7 mouse cellular contexts compared by ENCODE assay signal in genomic region chr9:15357484-15358275, GRCm38 (mm10). TPM values are rescaled to one million over a fixed set of nuclear protein-coding genes. Genes with fewer than 3 reads are reported as not detected.
DNase-seq lines count a peak whose midpoint lies in the region; ATAC-seq and TF ChIP-seq lines count a peak whose summit lies in the region.

TSS of gene Cep295 (minus strand) at chr9:15357788.

- WGBS in embryonic facial prominence, embryonic 10.5 days, result 3% methylated on average over 60 of the region's 60 CpGs
- WGBS in intestine, postnatal 0 days, result 2% methylated on average over 60 of the region's 60 CpGs
- 3% methylated on average over 60 of the region's 60 CpGs for WGBS in midbrain, embryonic 12.5 days
- WGBS in small intestine, adult 2 months, result under 1% methylated on average over 60 of the region's 60 CpGs

- H3K36me3 ChIP-seq in embryonic facial prominence, embryonic 10.5 days (replicated peaks), result peaks cover 15% of the 10 kb centered on the region
- no peaks in the 10 kb centered on the region for H3K36me3 ChIP-seq in intestine, postnatal 0 days (ENCODE audit: control insufficient read depth, insufficient read depth)
- H3K36me3 ChIP-seq in midbrain, embryonic 12.5 days, result peaks cover 2% of the 10 kb centered on the region; the same call in 1 of the 2 replicates
- H3K36me3 ChIP-seq in small intestine, adult 2 months (ENCODE audit: control insufficient read depth, insufficient read depth, low read length), result no peaks in the 10 kb centered on the region

- H3K4me3 ChIP-seq in embryonic facial prominence, embryonic 10.5 days, result peak within 1 kb of the TSS; percentile 84
- H3K4me3 ChIP-seq in intestine, postnatal 0 days (ENCODE audit: low read depth, low read length), result peak within 1 kb of the TSS; percentile 93
- H3K4me3 ChIP-seq in midbrain, embryonic 12.5 days, result peak within 1 kb of the TSS; percentile 78
- peak within 1 kb of the TSS; percentile 85 for H3K4me3 ChIP-seq in small intestine, adult 2 months (ENCODE audit: low read depth, low read length)

- DNase-seq in adrenal gland, postnatal 10 days, result peak; percentile 99
- DNase-seq in embryonic facial prominence, embryonic 10.5 days (ENCODE audit: low spot score), result peak; percentile 98
- peak; percentile 27 for DNase-seq in gonadal fat pad, adult 2 months (ENCODE audit: low read depth)
- peak; percentile 98 for DNase-seq in left cerebral cortex, postnatal 4 days

- H3K4me1 ChIP-seq in embryonic facial prominence, embryonic 10.5 days, result peaks cover 11% of the 10 kb centered on the region
- H3K4me1 ChIP-seq in intestine, postnatal 0 days (replicated peaks; ENCODE audit: control insufficient read depth, insufficient read depth, low read length), result 0 out of 2 replicates have a peak, but pooled peaks cover 3% of the 10 kb centered on the region
- H3K4me1 ChIP-seq in midbrain, embryonic 12.5 days, result peaks cover 15% of the 10 kb centered on the region
- H3K4me1 ChIP-seq in small intestine, adult 2 months (ENCODE audit: control insufficient read depth, insufficient read depth, insufficient read length, low read length), result no peaks in the 10 kb centered on the region; the same call in 1 of the 2 replicates

- H3K4me2 ChIP-seq in intestine, postnatal 0 days (replicated peaks; ENCODE audit: low read depth), result peak within 1 kb of the TSS; percentile 77
- peak within 1 kb of the TSS; percentile 80 for H3K4me2 ChIP-seq in midbrain, embryonic 12.5 days (replicated peaks)

- H3K27me3 ChIP-seq in embryonic facial prominence, embryonic 10.5 days (replicated peaks; ENCODE audit: low read depth, poor library complexity, severe bottlenecking), result no peaks in the 10 kb centered on the region
- no peaks in the 10 kb centered on the region for H3K27me3 ChIP-seq in intestine, postnatal 0 days (replicated peaks; ENCODE audit: control insufficient read depth, insufficient read depth, low read length)
- H3K27me3 ChIP-seq in midbrain, embryonic 12.5 days, result peaks cover 7% of the 10 kb centered on the region; the same call in 1 of the 2 replicates
- no peaks in the 10 kb centered on the region for H3K27me3 ChIP-seq in small intestine, adult 2 months (ENCODE audit: control insufficient read depth, insufficient read depth, low read length)

- ATAC-seq in intestine, postnatal 0 days, result peak; percentile 100
- peak; percentile 100 for ATAC-seq in midbrain, embryonic 12.5 days (ENCODE audit: low FRiP score, low read depth)

- H3K9me3 ChIP-seq in embryonic facial prominence, embryonic 10.5 days, result no peaks in the 10 kb centered on the region
- H3K9me3 ChIP-seq in intestine, postnatal 0 days (ENCODE audit: control insufficient read depth), result no peaks in the 10 kb centered on the region
- H3K9me3 ChIP-seq in midbrain, embryonic 12.5 days, result no peaks in the 10 kb centered on the region

- H3K27ac ChIP-seq in embryonic facial prominence, embryonic 10.5 days (replicated peaks), result peak within 1 kb of the TSS; percentile 94
- H3K27ac ChIP-seq in intestine, postnatal 0 days (ENCODE audit: low read depth, low read length), result peak within 1 kb of the TSS; percentile 78
- H3K27ac ChIP-seq in midbrain, embryonic 12.5 days (replicated peaks), result peak within 1 kb of the TSS; percentile 82
- peak within 1 kb of the TSS; percentile 44 for H3K27ac ChIP-seq in small intestine, adult 2 months (ENCODE audit: insufficient read depth, low read depth, low read length)

- TF ChIP-seq POLR2A in small intestine, adult 2 months (IDR thresholded peaks at IDR 0.05; ENCODE audit: low read depth, low read length), result peak; percentile 71

- H3K9ac ChIP-seq in intestine, postnatal 0 days (ENCODE audit: low read depth, low read length), result peak within 1 kb of the TSS; percentile 79
- H3K9ac ChIP-seq in midbrain, embryonic 12.5 days (replicated peaks), result peak within 1 kb of the TSS; percentile 85

- intact Hi-C loops in left cerebral cortex, postnatal 4 days (cut with DNase I), result no loop called here

- TF ChIP-seq CTCF in intestine, postnatal 0 days (IDR thresholded peaks at IDR 0.05; ENCODE audit: low read depth), result no peak
- no peak for TF ChIP-seq CTCF in small intestine, adult 2 months (IDR thresholded peaks at IDR 0.05; ENCODE audit: extremely low read depth, insufficient read length, insufficient replicate concordance, low read depth, low read length)

RNA-seq across cellular contexts. Expression of gene Cep295, which starts in this region (rescaled TPM):
- 10 to 100 TPM; 12.4 to 18.6 TPM for total RNA-seq in adrenal gland, postnatal 10 days (2021)
- polyA plus RNA-seq in embryonic facial prominence, embryonic 10.5 days (2016; fragmentation: Nextera tagmentation; extraction: Ambion mirVana), result 22.7 and 25.6 TPM in 2 replicates
- 4.5 and 5.5 TPM in 2 replicates for polyA plus RNA-seq in gonadal fat pad, adult 2 months (2012; rRNA removed)
- 3.8 and 4.6 TPM in 2 replicates for polyA plus RNA-seq in intestine, postnatal 0 days (2015; fragmentation: Nextera tagmentation; extraction: Ambion mirVana)
- 10 to 100 TPM; 31.7 to 33.5 TPM for total RNA-seq in left cerebral cortex, postnatal 4 days (2021)
- polyA plus RNA-seq in midbrain, embryonic 12.5 days (2016; fragmentation: Nextera tagmentation; extraction: Ambion mirVana), result 26.6 and 27.5 TPM in 2 replicates
- 0.41 and 0.72 TPM in 2 replicates for polyA plus RNA-seq in small intestine, adult 2 months (2012; rRNA removed)

Comparison
In these comparisons a context has a peak if more than half of its experiments do, and no peak if none do; other contexts are left out.
1. Peak in every context shown above with its lines: DNase-seq, ATAC-seq, H3K4me3 ChIP-seq and H3K27ac ChIP-seq.
2. DNase-seq: peak in every context shown above with its lines; median percentile 99 in adrenal gland, postnatal 10 days; 98 in embryonic facial prominence, embryonic 10.5 days; 98 in left cerebral cortex, postnatal 4 days; 27 in gonadal fat pad, adult 2 months.
3. H3K27ac ChIP-seq: peak in every context shown above with its lines; median percentile 94 in embryonic facial prominence, embryonic 10.5 days; 82 in midbrain, embryonic 12.5 days; 78 in intestine, postnatal 0 days; 44 in small intestine, adult 2 months.